Mouse (Mus musculus) heart, postnatal 4 days (tissue): ENCODE measurements around the gene Pcsk5. TPM values are rescaled to one million over a fixed set of nuclear protein-coding genes. Genes with fewer than 3 reads are reported as not detected.
A peak's percentile ranks its signal among the peaks of the same experiment; 100 is the strongest.

Experiments used
- DNase-seq: peaks from one replicate; pipeline ENCODE4 v3.0.0; 2021
- total RNA-seq, 2 experiments: library from RNA; stranded (reverse); gene quantifications; 2 replicates each; pipeline ENCODE4 v1.2.3; 2021

Gene Pcsk5
- total RNA-seq, 2 experiments from 2014 or later = 8.2 to 8.8 TPM

- DNase-seq = no peak
Measured at GRCm38 (mm10) chr19:17471196-17471595, 366.2 kb downstream of the Pcsk5 start.

GRCm38 (mm10) chr19:17467556-17468211 is 369.7 kb downstream of the Pcsk5 start:
- peak; percentile 41 for DNase-seq

- no peak for DNase-seq
Measured at GRCm38 (mm10) chr19:17452001-17452400, 385.4 kb downstream of the Pcsk5 start.

GRCm38 (mm10) chr19:17443581-17443980 is 393.9 kb downstream of the Pcsk5 start:
- DNase-seq = no peak

- DNase-seq = no peak
Measured at GRCm38 (mm10) chr19:17439476-17440189, 397.8 kb downstream of the Pcsk5 start.

GRCm38 (mm10) chr19:17436651-17437050 is 400.8 kb downstream of the Pcsk5 start:
- DNase-seq = no peak

GRCm38 (mm10) chr19:17428561-17428914 is 408.9 kb downstream of the Pcsk5 start:
- no peak for DNase-seq

- no peak for DNase-seq
Measured at GRCm38 (mm10) chr19:17427824-17428560, 409.4 kb downstream of the Pcsk5 start.

GRCm38 (mm10) chr19:17423306-17423705 is 414.1 kb downstream of the Pcsk5 start:
- no peak for DNase-seq

GRCm38 (mm10) chr19:17417855-17418254 is 419.6 kb downstream of the Pcsk5 start:
- DNase-seq = no peak

GRCm38 (mm10) chr19:17412915-17413459 is 424.4 kb downstream of the Pcsk5 start:
- no peak for DNase-seq

- DNase-seq = no peak
Measured at GRCm38 (mm10) chr19:17410465-17411065, 426.9 kb downstream of the Pcsk5 start.

GRCm38 (mm10) chr19:17409351-17409750 is 428.1 kb downstream of the Pcsk5 start:
- no peak for DNase-seq

- no peak for DNase-seq
Measured at GRCm38 (mm10) chr19:17408591-17408990, 428.8 kb downstream of the Pcsk5 start.

- DNase-seq = no peak
Measured at GRCm38 (mm10) chr19:17406823-17407222, 430.6 kb downstream of the Pcsk5 start.

GRCm38 (mm10) chr19:17403175-17403574 is 434.3 kb downstream of the Pcsk5 start:
- DNase-seq = no peak

- DNase-seq = no peak
Measured at GRCm38 (mm10) chr19:17400571-17400970, 436.9 kb downstream of the Pcsk5 start.

GRCm38 (mm10) chr19:17399965-17400364 is 437.5 kb downstream of the Pcsk5 start:
- no peak for DNase-seq

GRCm38 (mm10) chr19:17397922-17398321 is 439.5 kb downstream of the Pcsk5 start:
- no peak for DNase-seq

- peak; percentile 10 for DNase-seq
Measured at GRCm38 (mm10) chr19:17396802-17397201, 440.6 kb downstream of the Pcsk5 start.

- peak; percentile 96 for DNase-seq
Measured at GRCm38 (mm10) chr19:17393841-17394591, 443.4 kb downstream of the Pcsk5 start, which contains the start of gene Rfk. TSS of gene Rfk (plus strand) at chr19:17394043.

GRCm38 (mm10) chr19:17392866-17393265 is 444.6 kb downstream of the Pcsk5 start:
- DNase-seq = no peak
